Mouse (Mus musculus) cerebellum, adult 2 months (tissue): ENCODE data around the gene Jph4.

Source experiments
- CTCF ChIP-seq: fragments of 200-500 bp; IDR thresholded peaks from 2 replicates; pipeline ENCODE4 v1.5.1; 2011; ENCODE audit warnings: low read depth, mild to moderate bottlenecking, control low read depth, low read length, moderate library complexity, borderline replicate concordance; ENCODE audit not compliant: insufficient read depth
- POLR2A ChIP-seq: fragments of 200-500 bp; IDR thresholded peaks from 2 replicates; pipeline ENCODE4 v1.6.1; 2011; ENCODE audit warnings: low read length, control low read depth, borderline replicate concordance; ENCODE audit not compliant: insufficient read depth

DNA sequence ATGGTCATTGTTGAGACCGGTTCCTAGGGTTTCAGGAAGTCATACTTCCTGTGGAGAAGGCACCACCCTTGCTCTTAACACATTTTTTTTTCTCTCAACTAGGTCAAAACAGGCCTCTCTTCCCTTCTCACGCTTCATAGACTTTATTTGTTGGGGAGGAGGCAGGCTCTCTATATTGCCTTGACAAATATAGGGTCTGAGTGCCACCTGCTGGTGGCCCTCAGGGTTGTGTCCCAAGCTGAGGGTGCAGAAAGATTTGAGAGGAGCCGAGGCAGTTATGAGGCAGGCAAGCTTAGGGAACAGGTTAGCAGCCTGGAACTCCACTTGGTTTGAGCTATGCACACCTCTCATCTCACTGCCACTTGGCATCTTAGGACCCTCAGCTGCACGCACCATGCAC, 18.7 kb downstream of the Jph4 start:
- peak; percentile 66; the same call in 1 of the 2 replicates for TF ChIP-seq CTCF
- TF ChIP-seq POLR2A = no peak
